Mouse (Mus musculus) forebrain, embryonic 10.5 days (tissue): Measurements from ENCODE around the gene Adam11. TPM values are rescaled to one million over a fixed set of nuclear protein-coding genes. Genes with fewer than 3 reads are reported as not detected.
"Not testable (repeated sequence)": the region's sequence is repeated elsewhere in the genome, so short reads cannot be mapped to it uniquely, and the experiment has no call there.

ENCODE experiments used
- DNase-seq: peaks from one replicate; pipeline ENCODE4 v3.0.0-alpha.2; 2017; ENCODE audit warnings: low spot score; ENCODE audit errors: extremely low spot score
- H3K27ac ChIP-seq: fragments of 300-500 bp; sonication (generic); 2 replicates; pipeline ENCODE4 v1.5.1; 2016; ENCODE audit warnings: mild to moderate bottlenecking
- H3K27me3 ChIP-seq: fragments of 300-500 bp; sonication (generic); 2 replicates; pipeline ENCODE4 v1.6.1; 2016; ENCODE audit warnings: mild to moderate bottlenecking; ENCODE audit not compliant: poor library complexity, severe bottlenecking
- H3K36me3 ChIP-seq: fragments of 300-500 bp; sonication (generic); replicated peaks from 2 replicates; pipeline ENCODE4 v1.6.1; 2016; ENCODE audit warnings: mild to moderate bottlenecking, moderate library complexity
- H3K4me1 ChIP-seq: fragments of 300-500 bp; sonication (generic); 2 replicates; pipeline ENCODE4 v1.6.1; 2016
- H3K4me3 ChIP-seq: fragments of 300-500 bp; sonication (generic); 2 replicates; pipeline ENCODE4 v1.5.1; 2016; ENCODE audit warnings: mild to moderate bottlenecking, moderate library complexity
- H3K9me3 ChIP-seq: fragments of 300-500 bp; sonication (generic); 2 replicates; pipeline ENCODE4 v1.6.1; 2016; ENCODE audit warnings: mild to moderate bottlenecking, moderate library complexity
- WGBS: fragments of 180-500 bp; shearing (Covaris S2); methylation state at CpG from one replicate; pipeline ENCODE4 v1.1.7; 2016; 5-methylcytosine and 5-hydroxymethylcytosine counted together
- polyA plus RNA-seq: library from polyadenylated mRNA; unstranded; fragments of >200 nt; fragmentation: Nextera tagmentation; extraction: Ambion mirVana; gene quantifications from 2 replicates; pipeline ENCODE4 v1.2.1, GENCODE M21; 2016

Adam11 gene
- 11.7 and 13.2 TPM in 2 replicates for polyA plus RNA-seq

DNA sequence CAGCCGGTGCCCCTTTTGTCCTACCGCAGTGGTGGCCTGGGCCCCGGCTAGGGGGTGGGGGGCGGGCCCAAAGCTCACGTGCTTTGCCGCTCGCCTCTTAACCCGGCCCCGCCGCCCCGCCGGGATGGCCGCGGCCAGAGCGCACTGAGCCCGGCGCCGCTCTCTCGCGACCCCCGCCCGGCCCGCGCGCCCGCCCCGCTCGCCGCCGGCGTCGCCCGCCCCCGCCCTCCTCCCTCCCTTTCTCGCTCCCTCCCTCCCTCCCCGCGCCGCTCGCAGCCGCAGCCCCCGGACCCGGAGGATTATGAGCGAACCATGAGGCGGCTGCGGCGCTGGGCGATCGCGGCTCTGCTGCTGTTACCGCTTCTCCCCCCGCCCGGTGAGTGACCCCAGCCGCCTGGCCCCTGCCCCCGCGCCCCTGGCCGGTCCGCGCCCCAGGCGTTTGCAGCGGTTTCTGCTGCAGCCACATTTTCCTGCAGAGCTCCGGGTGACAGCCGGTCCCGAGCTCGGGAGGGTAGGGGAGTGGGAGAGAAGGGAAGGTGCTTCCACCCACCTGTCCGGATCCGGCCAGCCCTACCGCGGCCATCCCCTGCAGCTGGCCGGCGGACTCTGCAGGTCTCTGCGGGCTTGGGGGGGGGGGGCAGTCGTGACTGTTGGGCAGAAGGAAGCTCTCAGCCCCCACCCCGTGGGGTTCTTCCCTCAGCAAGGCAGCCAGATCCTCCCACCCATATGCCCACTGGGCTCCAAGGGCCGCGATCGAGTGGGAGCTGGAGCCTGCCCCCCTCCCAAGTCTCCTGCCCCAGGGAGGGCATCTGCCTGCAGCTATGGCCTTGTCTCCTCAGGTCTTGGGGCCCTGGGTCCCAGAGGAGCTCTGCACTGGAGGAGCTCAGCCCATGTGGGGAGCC is at the start of gene Adam11:
Gene Adam11, plus strand, starts transcription at position 131 of the 902 bp plus-strand sequence.
- Histone ChIP-seq H3K27me3 (peaks cover 67% of the 10 kb centered on the region), H3K27ac (peak within 1 kb of the TSS; percentile 85)
- 1% methylated on average over 73 of the region's 76 CpGs for WGBS

DNA sequence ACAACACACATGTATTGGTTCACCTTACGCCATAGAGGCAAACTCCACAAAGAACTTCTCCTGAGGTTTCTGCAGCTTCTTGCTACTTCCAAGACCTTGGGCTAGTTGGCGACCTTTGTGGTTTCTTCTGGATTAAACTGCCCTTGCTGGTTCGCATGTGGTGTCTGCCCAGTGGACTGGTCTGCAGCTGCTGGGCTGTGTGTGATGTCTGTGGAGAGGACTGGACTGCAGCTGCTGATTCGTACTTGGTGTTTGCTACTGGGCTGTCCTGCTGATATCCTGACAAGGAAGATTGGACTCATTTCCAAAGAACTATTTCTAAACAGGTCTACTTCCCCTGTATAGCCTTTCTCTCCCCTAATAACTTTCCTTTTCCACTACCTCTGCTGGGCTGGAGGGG is 48.8 kb upstream of the Adam11 start:
- Histone ChIP-seq H3K27ac (no peak overlapping the region), H3K9me3 (no peaks in the 10 kb centered on the region; the same call in 1 of the 2 replicates), H3K4me1 (no peaks in the 10 kb centered on the region), H3K4me3 (no peak overlapping the region), H3K36me3 (no peaks in the 10 kb centered on the region), H3K27me3 (no peaks in the 10 kb centered on the region)
- WGBS = 94% methylated on average over 4 of the region's 4 CpGs
- no peak for DNase-seq

More for the DNA sequence above, at the start of gene Adam11:
- no peak for DNase-seq
- peaks cover 33% of the 10 kb centered on the region for H3K4me1 ChIP-seq
- no peaks in the 10 kb centered on the region for H3K36me3 ChIP-seq
- no peaks in the 10 kb centered on the region for H3K9me3 ChIP-seq
- H3K4me3 ChIP-seq = peak within 1 kb of the TSS; percentile 81

DNA sequence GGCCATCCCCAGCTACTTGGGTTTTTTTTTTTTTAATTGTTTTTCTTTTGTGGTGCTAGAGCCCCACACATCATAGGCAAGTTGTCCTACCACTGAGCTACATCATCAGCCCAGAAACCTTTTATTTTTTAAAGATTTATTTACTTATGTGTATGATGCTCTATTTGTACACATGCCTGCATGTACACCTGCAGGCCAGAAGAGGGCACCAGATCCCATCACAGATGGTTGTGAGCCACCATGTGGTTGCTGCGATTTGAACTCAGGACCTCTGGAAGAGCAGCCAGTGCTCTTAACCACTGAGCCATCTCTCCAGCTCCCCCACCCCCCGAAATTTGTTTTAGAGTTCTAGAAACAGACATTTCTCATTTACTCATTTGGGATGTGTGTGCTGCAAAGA is 46.7 kb upstream of the Adam11 start:
- not testable (repeated sequence) for H3K36me3 ChIP-seq, H3K4me1 ChIP-seq, H3K27ac ChIP-seq, H3K27me3 ChIP-seq, H3K9me3 ChIP-seq, DNase-seq, H3K4me3 ChIP-seq
- 84% methylated on average over 2 of the region's 2 CpGs for WGBS

DNA sequence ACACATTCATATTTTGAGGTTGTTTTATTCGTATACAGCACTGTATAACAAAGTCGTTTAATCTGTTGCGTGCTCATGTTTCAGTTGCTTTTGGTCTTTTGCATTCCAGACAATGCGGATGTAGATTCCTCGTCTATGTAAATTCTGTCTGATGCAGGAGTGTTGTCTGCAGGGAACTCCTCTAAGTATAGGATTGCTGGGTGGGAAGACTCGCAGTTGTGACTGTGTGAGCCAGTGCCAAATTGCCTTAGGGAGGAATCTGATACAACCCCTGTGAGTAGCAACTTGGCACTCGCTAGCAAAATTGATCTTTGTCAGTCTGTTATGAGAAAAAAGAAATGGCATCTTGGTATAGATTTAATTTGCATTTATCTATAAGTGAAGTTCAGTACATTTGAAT is 45.1 kb upstream of the Adam11 start:
- no peak overlapping the region for H3K4me3 ChIP-seq
- no peak overlapping the region for H3K27ac ChIP-seq
- WGBS = 82% methylated on average over 7 of the region's 7 CpGs
- no peak for DNase-seq
- no peaks in the 10 kb centered on the region; the same call in 1 of the 2 replicates for H3K9me3 ChIP-seq
- H3K4me1 ChIP-seq = no peaks in the 10 kb centered on the region
- H3K27me3 ChIP-seq = no peaks in the 10 kb centered on the region
- H3K36me3 ChIP-seq = no peaks in the 10 kb centered on the region

DNA sequence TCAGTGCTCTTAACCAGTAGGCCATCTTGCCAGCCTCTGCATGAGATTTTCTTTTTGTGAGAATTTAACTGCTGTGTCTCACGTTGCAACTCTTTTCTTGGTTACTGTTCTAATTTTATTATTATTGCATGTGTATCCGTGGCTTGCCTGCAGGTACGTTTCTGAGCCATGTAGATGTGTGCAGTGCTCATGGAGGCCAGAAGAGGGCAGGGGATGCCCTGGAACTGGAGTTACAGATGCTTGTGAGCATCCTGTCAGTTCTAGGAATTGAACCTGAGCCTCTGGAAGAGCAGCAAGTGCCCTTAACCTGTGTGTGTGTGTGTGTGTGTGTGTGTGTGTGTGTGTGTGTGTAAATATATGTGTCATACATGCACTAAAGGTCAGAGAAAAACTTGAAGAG is 35.7 kb upstream of the Adam11 start:
- 46% methylated on average over 3 of the region's 3 CpGs for WGBS
- H3K9me3 ChIP-seq = no peaks in the 10 kb centered on the region
- DNase-seq = no peak

DNA sequence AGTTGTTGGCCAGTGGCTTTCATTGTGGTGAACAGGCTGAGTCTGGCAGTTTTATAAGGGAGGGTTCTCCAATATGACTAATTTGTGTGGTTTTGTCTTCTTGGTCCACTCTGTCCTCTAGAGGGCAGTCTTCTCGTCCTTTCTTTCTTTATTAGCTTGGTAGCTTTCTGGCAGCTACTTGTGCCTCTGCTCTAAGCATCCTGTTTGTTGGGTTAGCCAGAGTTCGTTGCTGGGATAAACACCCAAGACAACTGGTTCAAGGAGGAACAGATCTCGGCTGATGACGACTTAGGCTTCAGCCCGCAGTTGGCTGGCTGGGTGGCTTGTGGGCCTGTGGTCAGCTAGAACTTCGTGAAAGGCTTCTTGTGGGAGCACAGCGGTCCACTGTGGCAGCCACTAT is 32.6 kb upstream of the Adam11 start:
- Histone ChIP-seq H3K4me3 (no peak overlapping the region), H3K36me3 (no peaks in the 10 kb centered on the region), H3K9me3 (no peaks in the 10 kb centered on the region), H3K27me3 (0 out of 2 replicates have a peak, but pooled peaks cover 9% of the 10 kb centered on the region), H3K27ac (no peak overlapping the region), H3K4me1 (no peaks in the 10 kb centered on the region)
- WGBS = 35% methylated on average over 7 of the region's 7 CpGs
- peak; percentile 21 for DNase-seq

More for the DNA sequence above, 35.7 kb upstream of the Adam11 start:
- no peak overlapping the region for H3K27ac ChIP-seq
- no peaks in the 10 kb centered on the region for H3K36me3 ChIP-seq
- H3K27me3 ChIP-seq = 0 out of 2 replicates have a peak, but pooled peaks cover 9% of the 10 kb centered on the region
- H3K4me1 ChIP-seq = no peaks in the 10 kb centered on the region
- H3K4me3 ChIP-seq = no peak overlapping the region

DNA sequence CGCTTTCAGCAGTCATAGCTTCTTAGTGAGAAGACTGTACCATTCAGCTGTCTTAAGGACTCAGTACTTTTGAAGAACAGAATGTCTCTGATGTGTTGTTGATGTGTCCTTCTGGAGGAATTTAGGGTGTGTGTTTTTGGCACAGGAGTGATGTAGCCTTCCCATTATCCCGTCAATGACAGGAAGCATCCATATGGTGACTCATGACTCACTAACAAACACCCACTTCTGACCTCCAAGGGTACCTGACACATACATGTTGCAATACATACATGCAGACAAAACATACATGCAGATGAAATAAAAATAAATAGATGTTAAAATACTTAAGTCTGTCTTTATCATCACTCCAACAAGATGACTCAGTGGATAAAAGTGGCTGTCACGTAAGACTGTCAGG is 31.4 kb upstream of the Adam11 start:
- Histone ChIP-seq H3K4me3 (no peak overlapping the region), H3K27ac (no peak overlapping the region), H3K27me3 (0 out of 2 replicates have a peak, but pooled peaks cover 9% of the 10 kb centered on the region), H3K9me3 (no peaks in the 10 kb centered on the region), H3K36me3 (no peaks in the 10 kb centered on the region), H3K4me1 (no peaks in the 10 kb centered on the region)
- no peak for DNase-seq
- 88% methylated on average over 3 of the region's 3 CpGs for WGBS

DNA sequence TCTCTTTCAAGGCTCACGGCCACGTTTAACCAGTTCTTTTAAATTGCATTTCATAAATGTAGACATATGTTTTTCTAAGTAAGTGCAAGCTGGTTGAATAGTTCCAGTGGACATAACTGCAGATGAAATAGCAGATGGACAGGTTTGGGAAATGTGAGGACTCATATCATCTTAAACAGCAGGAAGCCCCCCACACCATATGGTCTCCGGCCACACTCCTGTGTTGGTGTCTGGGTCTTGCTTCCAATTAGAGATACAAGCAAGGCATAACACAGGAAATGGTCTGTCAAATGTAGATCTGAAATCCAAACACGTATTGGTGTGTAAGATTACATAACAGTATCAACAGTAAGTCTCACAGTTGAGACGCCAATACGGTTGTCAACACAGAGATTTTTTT is 29.9 kb upstream of the Adam11 start:
- no peaks in the 10 kb centered on the region for H3K4me1 ChIP-seq
- H3K27ac ChIP-seq = no peak overlapping the region
- H3K4me3 ChIP-seq = no peak overlapping the region
- H3K9me3 ChIP-seq = no peaks in the 10 kb centered on the region
- 0 out of 2 replicates have a peak, but pooled peaks cover 9% of the 10 kb centered on the region for H3K27me3 ChIP-seq
- WGBS = 93% methylated on average over 6 of the region's 6 CpGs
- no peaks in the 10 kb centered on the region for H3K36me3 ChIP-seq
- no peak for DNase-seq

DNA sequence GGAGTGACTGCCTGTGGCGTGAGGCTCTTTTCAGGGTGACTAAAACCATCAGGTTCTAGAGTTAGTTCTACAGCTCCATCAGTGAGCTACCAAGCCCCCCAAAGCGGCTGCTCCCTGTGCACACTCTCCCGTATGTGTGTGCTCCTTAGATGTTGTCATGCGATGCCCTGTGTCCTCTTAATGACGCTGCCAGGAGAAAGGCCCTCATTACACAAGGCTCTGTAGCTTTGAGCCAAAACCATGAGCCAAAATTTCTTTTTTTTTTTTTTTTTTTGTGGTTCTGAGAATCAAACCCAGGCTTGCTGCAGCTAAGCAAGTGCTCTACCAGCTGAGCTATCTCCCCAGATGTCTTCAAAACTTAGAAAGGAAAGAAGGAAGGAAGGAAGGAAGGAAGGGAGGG is 28.1 kb upstream of the Adam11 start:
- Histone ChIP-seq H3K4me3 (no peak overlapping the region), H3K4me1 (no peaks in the 10 kb centered on the region), H3K27ac (no peak overlapping the region), H3K9me3 (no peaks in the 10 kb centered on the region), H3K36me3 (no peaks in the 10 kb centered on the region), H3K27me3 (peaks cover 8% of the 10 kb centered on the region)
- WGBS = 81% methylated on average over 5 of the region's 5 CpGs
- no peak for DNase-seq

DNA sequence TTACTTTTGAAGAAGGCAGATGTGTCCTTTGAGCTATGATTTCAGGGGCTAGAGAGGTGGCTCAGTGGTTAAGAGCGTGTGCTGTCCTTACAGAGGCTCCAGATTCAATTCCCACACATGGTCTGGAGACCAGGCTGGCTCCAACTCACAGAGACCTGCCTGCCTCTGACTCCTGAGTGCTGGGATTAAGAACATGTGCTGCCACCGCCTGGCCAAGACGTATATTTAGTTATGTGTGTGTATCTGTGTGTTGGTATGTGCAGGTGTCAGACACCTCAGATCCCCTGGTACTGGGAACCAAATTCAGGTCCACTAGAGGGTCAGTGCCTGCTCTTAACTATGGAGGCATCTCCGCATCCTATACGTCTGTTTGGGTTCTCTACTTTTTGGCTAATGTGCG is 26.3 kb upstream of the Adam11 start:
- Histone ChIP-seq H3K4me3 (no peak overlapping the region), H3K27ac (no peak overlapping the region), H3K36me3 (no peaks in the 10 kb centered on the region), H3K9me3 (no peaks in the 10 kb centered on the region), H3K4me1 (peaks cover 11% of the 10 kb centered on the region), H3K27me3 (peaks cover 20% of the 10 kb centered on the region)
- no peak for DNase-seq
- 90% methylated on average over 6 of the region's 6 CpGs for WGBS

DNA sequence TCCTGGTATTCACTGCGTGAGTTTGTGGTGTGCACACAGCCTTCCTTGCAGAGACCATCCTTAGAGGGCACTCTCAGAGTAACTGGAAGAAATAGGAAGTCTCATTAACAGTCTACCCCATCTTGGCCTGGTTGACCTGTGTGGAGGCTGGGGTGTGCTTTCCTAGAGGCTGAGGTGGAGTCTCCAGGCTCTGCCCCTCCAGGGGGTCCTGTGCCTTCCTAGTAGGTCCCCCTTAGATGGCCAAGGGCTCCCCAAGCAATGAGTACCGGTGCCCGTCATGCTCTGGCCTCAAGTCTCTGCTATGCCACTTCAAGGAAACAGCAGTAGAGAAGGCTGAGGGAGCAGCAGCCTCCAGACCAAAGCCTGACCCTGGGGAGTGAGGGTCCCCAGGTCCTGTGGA is 23.2 kb upstream of the Adam11 start:
- peaks cover 26% of the 10 kb centered on the region for H3K4me1 ChIP-seq
- H3K9me3 ChIP-seq = no peaks in the 10 kb centered on the region
- 84% methylated on average over 3 of the region's 3 CpGs for WGBS
- H3K36me3 ChIP-seq = no peaks in the 10 kb centered on the region
- no peak overlapping the region for H3K27ac ChIP-seq
- no peak for DNase-seq
- no peak overlapping the region for H3K4me3 ChIP-seq
- H3K27me3 ChIP-seq = peaks cover 50% of the 10 kb centered on the region

DNA sequence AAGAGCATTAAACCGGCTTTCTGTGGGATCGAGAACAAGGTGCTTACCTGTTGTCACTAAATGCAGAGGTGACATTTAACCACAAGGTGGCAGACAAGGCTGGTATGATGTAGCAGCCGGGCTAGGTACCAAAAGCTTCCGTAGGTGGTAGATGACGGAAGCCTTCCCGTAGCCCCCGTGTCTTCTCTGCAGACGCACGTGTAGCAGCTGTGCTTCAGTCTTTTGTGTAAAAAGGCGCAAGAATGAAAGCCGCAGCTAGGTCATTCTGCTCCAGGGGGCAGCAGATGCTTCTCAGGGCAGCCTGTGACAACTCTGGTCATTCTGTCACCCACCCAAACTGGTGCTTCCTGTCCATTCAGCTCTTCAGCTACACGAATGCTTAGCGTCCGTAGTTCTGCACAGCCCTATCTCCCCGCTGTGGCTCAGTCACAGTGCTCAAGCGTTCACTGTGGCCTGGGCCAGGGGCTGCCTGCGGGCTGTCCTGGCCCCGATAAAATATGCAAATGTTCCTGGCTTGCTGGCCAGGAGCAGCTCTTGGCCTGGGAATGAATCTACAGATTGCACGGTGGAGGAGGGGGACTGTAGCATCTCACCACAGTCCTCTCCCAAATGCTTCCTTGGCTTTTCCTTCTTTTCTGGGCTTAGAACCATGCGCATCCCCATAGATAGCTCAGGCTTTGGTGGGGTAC is 21.8 kb upstream of the Adam11 start:
- Histone ChIP-seq H3K27ac (peak overlapping the region; percentile 56), H3K9me3 (no peaks in the 10 kb centered on the region), H3K36me3 (no peaks in the 10 kb centered on the region), H3K27me3 (peaks cover 56% of the 10 kb centered on the region), H3K4me3 (peak overlapping the region; percentile 49), H3K4me1 (peaks cover 34% of the 10 kb centered on the region)
- DNase-seq = peak; percentile 57
- WGBS = 4% methylated on average over 20 of the region's 20 CpGs

DNA sequence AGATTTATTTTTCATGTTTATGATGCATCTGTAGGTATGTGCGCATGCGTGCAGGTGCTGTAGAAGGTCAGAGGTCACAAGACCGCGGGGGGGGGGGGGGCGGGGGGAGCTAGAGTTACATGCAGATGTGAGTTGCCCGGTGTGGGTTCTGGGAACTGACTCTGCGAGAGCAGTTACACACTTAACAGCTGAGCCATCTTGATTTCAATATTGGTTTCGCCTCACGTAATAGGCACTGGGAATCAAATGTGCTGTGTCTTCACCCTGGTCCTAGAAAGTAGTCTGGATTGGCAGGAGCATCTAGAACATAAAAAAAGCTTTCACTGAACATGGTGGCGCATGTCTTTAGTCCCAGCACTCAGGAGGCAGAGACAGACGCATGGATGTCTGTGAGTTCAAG is 20.6 kb upstream of the Adam11 start:
- no peaks in the 10 kb centered on the region for H3K9me3 ChIP-seq
- no peak for DNase-seq
- peaks cover 34% of the 10 kb centered on the region for H3K4me1 ChIP-seq
- no peak overlapping the region for H3K27ac ChIP-seq
- 43% methylated on average over 11 of the region's 11 CpGs for WGBS
- no peak overlapping the region for H3K4me3 ChIP-seq
- H3K36me3 ChIP-seq = no peaks in the 10 kb centered on the region
- peaks cover 56% of the 10 kb centered on the region for H3K27me3 ChIP-seq
